Mouse (Mus musculus) cerebellum, postnatal 25 days (tissue): ENCODE data around the gene Mixl1.

ENCODE experiments used
- DNase-seq, 2 experiments: peaks; one replicate each; pipeline ENCODE4 v3.0.0; 2021; ENCODE audit warnings: mixed read lengths in 2 of 2

Mixl1 gene

GRCm38 (mm10) chr1:180696626-180697352, at the start of gene Mixl1:
Gene Mixl1, minus strand, starts transcription at chr1:180697034.
- DNase-seq = no peak

GRCm38 (mm10) chr1:180729231-180729630, 32.4 kb upstream of the Mixl1 start:
- no peak for DNase-seq

GRCm38 (mm10) chr1:180726183-180726582, 29.3 kb upstream of the Mixl1 start:
- no peak for DNase-seq

GRCm38 (mm10) chr1:180725704-180726179, 28.9 kb upstream of the Mixl1 start, which contains the start of gene Acbd3:
Gene Acbd3, plus strand, starts transcription at chr1:180726043.
- peak; percentile 88 to 93 for DNase-seq

GRCm38 (mm10) chr1:180723701-180724238, 26.9 kb upstream of the Mixl1 start:
- no peak for DNase-seq

GRCm38 (mm10) chr1:180722608-180723007, 25.8 kb upstream of the Mixl1 start:
- DNase-seq = no peak

- peak; percentile 87 to 88 for DNase-seq
Observed at GRCm38 (mm10) chr1:180719951-180720689, 23.3 kb upstream of the Mixl1 start.

- no peak for DNase-seq
Observed at GRCm38 (mm10) chr1:180719483-180719882, 22.6 kb upstream of the Mixl1 start.

- no peak for DNase-seq
Observed at GRCm38 (mm10) chr1:180718756-180719155, 21.9 kb upstream of the Mixl1 start.

- no peak for DNase-seq
Observed at GRCm38 (mm10) chr1:180708935-180709776, 12.3 kb upstream of the Mixl1 start.

GRCm38 (mm10) chr1:180707813-180708212, 11.0 kb upstream of the Mixl1 start:
- no peak for DNase-seq

- DNase-seq = no peak
Observed at GRCm38 (mm10) chr1:180707368-180707767, 10.5 kb upstream of the Mixl1 start.

- DNase-seq = no peak
Observed at GRCm38 (mm10) chr1:180703400-180703799, 6.6 kb upstream of the Mixl1 start.

GRCm38 (mm10) chr1:180698063-180698462, 1.2 kb upstream of the Mixl1 start:
- DNase-seq = no peak

GRCm38 (mm10) chr1:180691284-180691683, 5.5 kb downstream of the Mixl1 start:
- no peak for DNase-seq
